Mouse (Mus musculus): ENCODE measurements around the gene Prss29.

The Prss29 gene

DNA sequence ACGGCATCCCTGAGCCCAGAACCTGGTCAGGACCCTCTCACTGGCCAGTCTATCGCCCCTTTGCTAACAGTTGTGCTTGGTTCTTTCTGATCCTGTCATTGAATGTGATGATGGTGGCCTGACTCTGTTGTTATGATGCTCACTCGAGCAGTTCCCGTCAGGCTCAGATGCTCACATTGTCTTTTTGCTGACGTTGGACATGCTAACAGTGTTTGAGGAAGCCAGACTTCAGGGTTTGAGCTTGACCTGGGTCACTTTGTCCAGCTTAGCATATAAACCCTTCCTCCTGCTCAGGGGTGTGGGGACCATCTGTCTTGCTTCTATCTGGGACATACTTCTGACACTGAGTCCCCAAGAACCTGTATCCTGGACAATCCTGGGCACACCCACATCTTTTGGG, at the start of gene Prss29:
Gene Prss29, plus strand, starts transcription at position 301 of the 400 bp plus-strand sequence.
- DNase-seq (ENCODE audit: low spot score): no peak

DNA sequence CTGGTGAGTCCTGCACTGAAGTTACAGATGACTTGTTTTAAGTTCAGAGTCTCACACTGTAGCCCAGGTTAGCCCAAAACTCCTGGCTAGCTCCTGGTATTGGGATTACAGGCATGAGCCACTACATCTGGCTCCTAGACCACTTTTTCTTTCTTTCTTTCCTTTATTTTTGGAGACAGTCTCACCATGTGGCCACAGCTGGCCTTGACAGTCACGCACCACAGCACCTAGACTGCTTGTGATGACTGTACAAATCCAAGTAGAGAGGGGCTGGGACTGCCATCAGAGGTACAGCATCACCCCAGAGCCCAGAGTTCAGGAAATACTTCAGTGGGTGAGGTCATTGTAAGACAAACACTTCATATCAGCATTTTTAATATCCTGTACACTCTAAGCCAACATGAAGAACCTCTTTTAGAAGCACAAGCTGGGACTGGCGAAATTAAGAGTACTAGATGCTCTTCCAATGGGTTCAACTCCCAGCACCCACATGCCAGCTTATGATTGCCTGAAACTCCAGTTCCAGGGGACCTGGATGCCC, 47.6 kb upstream of the Prss29 start:
- DNase-seq (ENCODE audit: low spot score): no peak

DNA sequence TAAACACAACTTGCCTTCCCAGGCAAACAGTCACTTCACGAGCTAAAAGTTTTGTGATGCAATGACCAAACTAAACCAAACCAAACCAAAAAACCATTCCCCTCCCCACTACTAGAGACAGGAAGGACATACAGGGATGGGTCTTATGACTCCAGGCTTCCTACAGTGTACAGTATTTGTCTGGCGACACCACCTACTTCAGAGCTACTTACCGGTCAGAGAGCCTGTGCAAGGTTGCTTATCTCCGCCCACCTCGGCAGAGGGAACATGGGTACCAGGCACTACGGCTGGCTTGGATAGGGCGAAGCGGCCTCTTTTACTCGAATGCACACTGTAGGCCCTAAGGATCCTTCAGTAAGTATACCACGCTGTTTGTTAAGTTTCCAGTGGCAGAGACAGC, 46.1 kb upstream of the Prss29 start:
- DNase-seq (ENCODE audit: low spot score): peak; percentile 27

DNA sequence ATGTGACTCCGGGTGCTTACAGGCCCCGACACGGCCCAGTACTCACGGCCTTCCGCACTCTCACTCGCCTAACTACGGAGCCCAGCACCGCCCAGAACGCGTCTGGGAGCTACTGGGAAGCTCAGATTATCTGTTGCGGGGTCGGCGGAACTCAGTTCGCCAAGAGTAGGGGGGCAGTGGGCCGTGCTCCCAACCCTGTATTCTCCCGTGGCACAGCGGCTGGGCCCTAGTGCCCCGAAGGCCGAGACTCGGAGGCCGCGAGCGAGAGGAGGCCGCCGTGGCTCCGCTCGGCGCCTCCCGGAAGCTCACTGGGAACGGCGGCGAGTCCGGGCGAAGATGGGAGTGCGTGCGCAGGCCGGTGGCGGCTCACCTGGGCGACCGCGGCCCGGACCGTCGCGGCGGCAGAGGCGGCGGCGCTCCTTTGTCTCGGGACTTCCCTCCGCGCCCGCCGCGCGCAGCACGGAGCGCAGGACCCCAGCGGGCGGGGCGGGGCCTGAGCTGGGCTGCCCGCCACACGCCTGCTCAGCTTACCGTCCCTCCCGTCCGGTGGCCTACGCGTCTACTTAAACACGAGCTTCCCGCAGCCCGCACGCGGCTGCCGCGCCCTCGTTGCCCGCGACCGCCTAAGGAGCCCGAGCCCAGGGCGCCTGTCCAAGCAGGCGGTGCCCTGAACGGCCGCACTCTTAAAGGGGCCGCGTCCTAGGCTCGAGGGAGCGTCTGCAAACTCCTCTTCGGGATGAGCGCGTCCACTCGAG, 45.3 kb upstream of the Prss29 start:
- peak; percentile 92 for DNase-seq (ENCODE audit: low spot score)

DNA sequence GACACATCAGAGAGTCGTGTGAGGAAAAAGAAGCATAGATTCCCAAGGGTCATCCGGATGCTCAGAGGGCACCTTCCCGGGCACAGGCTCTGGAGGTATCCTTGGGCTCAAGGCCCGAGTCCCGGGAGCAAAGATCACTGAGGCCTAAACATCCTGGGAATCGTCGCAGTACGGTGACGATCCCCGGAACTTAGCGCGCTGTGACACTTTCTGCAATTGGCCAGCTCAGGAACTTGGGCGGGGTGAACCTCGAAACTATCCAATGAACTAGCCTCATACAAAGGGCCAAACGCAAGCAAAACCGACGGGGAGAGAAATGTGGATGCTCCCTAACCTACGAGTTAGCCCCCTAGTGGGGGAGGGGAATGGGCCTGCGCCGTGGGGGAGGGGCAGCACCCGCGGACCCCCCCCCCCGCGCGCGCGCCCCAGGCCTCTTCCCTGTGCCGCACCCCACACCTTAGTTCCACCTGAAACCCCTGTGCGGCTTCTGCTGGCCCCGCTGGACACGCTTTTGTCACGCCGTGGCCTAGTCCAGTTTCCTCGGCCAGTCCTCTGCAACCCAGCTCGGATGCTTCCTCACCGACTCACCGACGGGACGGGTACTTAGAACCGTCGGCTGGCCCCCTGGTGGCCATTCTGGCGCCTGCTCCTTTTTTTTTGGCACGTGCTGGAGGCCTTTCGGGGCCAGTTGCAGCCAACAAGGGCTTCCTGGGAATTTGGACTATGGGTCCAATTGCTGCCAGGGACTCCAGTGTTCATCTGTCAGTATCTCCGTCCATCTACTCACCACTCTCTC, 44.5 kb upstream of the Prss29 start:
- peak; percentile 98 for DNase-seq (ENCODE audit: low spot score)

DNA sequence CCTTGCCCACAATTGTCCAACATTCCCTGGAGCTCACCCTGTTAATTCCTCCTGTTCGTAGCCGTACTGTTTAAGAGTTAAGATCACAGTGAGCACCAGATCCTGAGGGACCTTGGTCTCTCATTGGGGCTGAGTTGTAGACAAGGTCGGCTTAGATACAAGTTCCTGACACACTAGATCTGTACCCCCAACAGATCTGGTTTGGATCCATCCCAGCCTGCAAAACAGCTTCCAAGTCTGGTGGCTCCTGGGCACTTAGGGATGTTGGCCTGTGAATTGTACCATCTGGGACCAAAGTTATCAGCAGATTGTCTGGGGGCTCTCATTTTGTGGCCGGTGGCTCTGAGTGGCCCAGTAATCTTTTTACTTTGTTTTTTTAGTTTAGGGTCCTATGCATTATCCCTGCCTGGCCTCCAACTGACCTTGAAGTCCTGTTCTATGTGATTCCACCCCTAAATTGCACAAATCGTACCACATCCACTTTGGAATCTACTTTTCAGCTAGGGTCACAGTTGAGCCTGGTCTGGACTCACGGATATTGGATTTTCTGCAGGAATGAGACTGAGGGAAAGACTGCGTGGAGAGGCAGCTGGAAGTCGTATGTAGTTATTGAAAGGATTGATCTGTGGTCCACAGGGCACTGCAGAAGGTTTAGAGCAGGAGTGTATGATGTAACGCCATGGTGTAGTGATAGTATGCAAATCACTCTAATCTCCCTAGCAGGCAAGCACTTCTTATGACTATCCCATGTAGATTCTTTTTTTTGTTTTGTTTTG, 43.7 kb upstream of the Prss29 start, which contains the start of gene Ube2i:
Gene Ube2i, minus strand, starts transcription at position 52 of the 776 bp plus-strand sequence.
- DNase-seq (ENCODE audit: low spot score): no peak

DNA sequence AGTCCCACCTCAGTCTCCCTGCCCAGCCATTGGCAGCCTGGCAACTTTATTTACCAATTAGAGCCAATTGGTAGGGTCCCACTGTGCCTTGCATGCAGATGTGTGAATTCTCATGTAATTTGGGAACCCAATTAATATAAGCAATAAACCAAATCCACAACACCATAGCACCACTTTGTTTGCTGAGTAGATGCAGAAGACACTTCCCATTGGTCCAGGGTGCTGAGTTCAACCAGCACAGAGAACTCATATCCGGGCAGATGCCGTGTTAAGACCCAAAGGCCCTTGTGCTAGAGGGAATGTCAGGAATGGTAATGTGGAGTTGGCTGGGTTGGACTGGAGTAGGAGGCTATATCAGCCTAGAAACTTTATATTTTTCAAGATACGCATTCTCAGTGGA, 42.6 kb upstream of the Prss29 start:
- no peak for DNase-seq (ENCODE audit: low spot score)

DNA sequence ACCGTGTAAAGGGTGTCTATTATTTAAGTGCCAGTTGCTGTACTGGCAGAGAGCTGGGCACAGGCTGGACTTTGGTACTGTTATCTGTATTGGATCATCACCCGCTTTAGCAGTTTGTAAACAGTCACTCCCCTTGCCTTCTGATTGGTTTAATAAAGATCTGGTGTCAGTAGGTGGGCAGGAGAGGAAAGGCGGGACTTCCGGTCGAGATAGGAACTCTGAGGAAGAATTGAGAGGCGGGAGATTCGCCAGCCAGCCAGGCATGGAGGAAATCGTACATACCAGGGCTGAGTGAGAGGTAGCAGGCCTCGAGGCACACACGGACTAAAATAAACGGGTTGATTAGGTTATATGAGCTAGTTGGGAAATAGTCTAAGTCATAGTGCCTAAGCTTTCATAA, 36.3 kb upstream of the Prss29 start:
- DNase-seq (ENCODE audit: low spot score): no peak

DNA sequence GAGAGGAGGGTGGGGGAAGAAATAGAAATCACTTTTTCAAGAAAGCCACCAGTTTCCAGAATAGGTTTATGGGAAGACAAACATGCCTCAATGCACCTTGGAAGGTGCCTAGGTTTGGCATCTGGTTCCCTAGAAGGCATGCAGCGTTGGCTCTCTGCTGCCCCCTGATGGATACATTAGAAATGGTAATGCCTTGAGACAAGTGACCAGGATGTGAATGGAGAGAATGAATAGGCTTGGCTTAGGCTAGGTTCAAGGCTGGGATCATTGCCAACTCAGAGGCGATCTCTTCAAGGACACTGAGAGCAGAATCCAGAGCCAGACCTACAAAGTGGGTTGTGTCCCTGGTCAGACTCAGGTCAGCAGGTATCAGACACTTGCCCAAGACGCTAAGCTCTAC, 33.4 kb upstream of the Prss29 start:
- peak; percentile 83 for DNase-seq (ENCODE audit: low spot score)

DNA sequence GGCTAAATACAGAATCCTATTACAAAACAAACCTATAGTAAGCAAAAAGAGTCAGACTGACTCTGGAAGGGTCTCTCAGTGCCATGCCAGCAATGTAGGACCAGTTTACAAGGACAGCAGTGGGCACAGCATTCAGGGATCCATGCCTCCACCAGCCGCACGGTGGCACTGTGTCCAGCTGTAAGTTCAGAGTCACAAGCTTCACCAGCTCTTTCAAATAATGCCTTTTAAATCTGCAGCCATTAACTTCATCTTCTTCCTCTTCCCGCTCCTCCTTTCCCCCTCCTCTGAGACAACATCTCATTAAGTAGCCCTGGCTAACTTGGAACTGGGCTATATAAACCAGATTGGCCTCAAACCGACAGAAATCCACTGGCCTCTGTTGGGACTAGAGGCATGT, 29.6 kb upstream of the Prss29 start:
- peak; percentile 71 for DNase-seq (ENCODE audit: low spot score)

DNA sequence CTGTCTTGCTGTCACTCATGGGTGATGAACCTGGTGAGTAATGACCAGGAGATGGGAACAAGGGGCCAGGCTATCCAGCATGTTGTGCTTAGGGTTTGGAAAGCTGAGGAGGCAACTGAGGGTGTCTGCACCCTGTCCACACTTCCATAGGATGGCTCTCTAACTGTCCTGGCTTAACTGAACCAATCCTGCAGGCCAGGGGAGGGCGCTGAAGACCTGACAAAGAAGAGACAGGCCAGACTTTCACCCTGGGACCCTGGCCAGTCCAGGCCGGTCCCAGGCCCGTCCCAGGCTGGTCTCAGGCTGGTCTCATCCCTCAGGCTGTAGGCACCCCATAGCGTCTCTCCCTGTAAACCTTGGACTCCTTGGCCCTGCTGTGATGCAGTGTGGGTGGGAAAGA, 28.0 kb upstream of the Prss29 start:
- DNase-seq (ENCODE audit: low spot score): peak; percentile 17

DNA sequence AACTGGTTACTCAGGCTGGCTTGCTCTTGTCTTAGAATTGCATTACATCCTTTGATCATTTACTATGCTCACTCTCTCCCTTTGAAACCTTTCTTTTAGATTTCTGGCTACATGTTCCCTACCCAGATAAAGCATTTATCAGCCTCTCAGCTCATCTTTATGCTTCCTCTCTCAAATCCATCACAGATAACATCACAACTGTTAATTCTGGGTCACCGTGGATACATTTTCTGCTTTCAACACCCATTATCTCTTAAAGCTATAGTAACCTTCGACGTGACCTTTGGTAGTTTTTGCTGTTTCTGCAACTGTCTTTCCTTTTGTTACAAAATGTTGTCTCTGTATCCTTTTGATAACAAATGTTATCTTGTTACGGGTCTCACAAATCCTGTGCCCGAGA, 25.0 kb upstream of the Prss29 start:
- no peak for DNase-seq (ENCODE audit: low spot score)

DNA sequence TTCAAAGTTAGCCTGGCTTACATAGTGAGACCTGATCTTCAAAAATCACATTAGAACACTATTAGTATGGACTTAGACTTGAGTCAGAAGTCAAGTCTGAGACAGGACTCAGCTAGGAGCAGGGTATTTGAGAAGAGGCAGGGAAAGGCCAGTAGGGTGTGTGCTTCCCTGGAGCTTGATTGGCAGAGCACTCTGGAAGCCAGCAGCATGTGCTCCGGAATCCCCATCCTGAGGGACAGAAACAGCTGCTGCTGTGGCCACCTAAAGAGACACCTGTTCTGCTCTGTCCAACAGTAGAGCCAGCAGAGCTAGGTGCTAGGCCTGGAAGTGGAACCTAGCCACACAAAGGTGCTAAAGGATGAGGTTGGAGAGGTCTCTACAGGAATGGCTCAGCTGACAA, 24.3 kb upstream of the Prss29 start:
- no peak for DNase-seq (ENCODE audit: low spot score)

DNA sequence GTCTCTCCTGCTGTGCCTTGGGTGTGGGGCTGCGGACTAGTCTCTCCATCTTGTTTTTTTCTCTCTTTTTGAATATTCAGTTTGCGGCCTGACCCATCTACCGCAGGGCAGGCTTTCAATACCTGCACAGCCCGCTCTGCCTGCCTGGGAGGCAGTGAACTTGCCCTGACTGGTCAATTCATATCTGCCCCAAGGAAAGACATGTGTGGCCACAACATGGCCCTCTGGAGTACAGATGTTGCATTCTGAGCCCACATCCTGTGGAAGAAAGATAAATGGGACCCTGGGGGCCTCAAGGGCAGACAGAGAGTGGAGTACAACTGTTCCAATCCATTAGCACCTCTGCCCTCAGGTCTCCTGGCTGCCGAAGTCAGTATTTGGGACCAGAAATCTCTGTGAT, 20.4 kb upstream of the Prss29 start, which contains the start of gene Prss34:
Gene Prss34, plus strand, starts transcription at position 301 of the 400 bp plus-strand sequence.
- no peak for DNase-seq (ENCODE audit: low spot score)

DNA sequence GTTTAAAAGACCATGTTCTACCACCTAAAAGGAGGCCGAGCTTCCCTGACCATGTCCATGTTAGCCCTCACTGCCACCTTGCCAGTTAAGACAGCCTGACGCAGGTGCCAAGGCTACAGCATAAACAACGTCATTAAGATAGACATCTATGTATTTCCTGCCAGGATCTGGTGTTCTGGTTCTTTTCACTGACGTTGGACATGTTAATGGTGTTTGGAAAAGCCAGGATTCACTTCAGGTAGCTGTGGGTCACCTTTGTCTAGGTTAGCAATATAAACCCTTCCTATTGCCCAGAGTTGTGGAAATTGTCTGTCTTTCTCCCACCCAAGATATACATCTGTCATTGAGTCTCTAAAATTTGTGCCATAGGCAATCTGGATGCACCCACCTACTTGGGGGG, 10.1 kb upstream of the Prss29 start, which contains the start of gene Prss28:
Gene Prss28, plus strand, starts transcription at position 301 of the 400 bp plus-strand sequence.
- DNase-seq (ENCODE audit: low spot score): no peak

DNA sequence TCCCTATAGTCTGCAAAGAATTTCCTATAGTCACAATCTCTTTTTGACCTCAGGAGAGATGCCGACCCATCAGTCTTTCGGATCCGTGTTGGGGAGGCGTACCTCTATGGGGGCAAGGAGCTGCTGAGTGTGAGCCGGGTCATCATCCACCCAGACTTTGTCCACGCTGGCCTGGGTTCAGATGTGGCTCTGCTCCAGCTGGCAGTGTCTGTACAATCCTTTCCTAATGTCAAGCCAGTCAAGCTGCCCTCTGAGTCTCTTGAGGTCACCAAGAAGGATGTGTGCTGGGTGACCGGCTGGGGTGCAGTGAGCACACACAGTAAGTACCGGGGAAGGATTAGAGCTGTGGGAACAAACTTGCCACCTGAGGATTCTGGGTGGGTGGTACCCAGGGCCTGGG, 2.4 kb downstream of the Prss29 start:
- DNase-seq (ENCODE audit: low spot score): no peak

DNA sequence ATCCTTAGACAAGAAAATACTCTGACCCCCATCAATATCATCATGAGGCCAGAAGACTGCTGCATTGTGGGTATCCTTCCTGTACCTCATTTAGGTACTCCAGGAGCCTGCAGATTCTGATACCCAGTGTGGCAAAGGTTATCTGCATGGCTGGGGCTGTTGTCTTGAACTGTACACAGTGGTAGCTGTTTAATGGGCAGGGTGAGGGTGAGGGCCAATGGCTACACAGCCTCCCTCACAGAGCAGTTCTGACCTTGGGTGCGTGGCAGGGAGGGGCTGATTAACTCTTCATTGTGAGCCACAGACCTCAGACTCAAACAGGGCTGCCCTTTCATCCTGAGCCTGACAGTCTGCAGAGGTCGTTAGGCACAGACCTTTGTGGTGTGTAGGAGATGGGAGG, 4.5 kb downstream of the Prss29 start:
- no peak for DNase-seq (ENCODE audit: low spot score)

DNA sequence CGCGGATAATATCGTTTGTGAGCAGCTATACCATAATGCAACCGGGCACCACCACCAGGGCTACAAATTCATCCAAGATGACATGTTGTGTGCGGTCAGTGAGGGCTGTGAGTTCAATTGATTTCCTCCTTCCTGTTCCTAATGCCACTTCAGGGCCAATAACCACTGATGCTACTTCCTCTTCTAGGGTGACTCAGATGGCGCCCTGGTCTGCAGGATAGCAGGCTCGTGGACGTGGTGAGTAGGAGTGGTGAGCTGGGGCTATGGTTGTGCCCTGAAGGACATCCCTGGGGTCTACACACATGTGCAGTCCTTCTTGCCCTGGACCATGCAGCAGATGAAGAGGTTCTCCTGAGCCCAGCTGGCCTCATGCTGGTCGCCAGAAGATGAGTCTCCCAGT, 13.9 kb downstream of the Prss29 start:
- DNase-seq (ENCODE audit: low spot score): no peak

DNA sequence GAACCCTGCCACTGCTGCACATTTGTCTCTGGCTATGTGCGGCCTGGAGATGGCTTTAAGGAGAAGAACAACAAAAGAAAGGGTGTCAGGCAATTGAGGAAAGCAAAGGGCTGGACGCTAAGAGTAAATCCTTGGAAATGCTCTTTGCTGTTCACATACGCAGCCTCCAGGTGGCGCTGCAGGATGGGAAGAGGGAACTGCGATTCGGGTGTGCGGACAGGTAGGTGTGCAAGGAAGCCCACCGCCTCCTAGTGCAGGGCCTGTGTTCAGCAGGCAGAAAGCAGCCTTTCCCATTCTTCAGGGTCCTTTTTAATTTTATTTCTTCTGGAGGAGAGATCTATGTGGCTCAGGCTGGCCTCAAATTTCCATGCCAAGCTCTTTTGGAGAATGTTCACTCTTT, 15.5 kb downstream of the Prss29 start:
- peak; percentile 89 for DNase-seq (ENCODE audit: low spot score)

DNA sequence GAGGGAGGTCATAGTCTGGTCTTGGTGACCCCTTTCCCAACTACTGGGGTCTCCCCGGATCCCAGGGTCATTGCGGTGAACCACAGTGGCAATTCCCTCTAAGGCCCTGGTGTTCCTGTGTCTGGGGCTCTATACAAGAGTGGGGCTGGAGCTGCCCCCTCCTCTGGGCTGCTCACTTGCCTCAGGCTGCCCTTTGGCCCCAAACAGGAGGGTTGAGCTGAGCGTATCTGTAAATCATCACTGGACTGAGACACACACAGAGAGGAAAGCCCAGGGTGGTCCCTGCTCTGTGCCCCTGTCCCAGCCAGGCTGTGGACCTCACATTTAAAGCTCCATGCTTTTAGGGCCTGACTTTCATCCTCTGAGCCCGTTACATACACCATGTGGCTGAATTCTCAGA, 19.8 kb downstream of the Prss29 start:
- no peak for DNase-seq (ENCODE audit: low spot score)

DNA sequence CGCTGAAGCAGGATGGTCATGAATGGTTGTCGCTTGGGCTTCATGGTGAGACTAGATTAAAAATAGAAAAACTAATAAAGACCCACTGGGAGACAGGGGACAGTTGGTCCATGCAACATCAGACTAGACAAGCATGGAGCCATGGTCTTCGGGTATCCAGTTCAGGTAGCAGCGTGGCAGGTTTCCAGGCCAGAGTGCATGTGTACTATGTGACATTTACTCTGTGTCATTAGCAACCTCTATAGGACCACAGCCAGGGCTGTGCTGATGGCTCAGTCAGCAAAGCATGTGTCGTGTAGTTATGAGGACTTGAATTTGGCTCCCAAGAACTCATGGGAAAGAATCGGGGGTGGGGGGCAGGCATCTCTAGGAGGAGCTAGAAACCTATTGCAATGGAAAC, 21.5 kb downstream of the Prss29 start:
- no peak for DNase-seq (ENCODE audit: low spot score)

DNA sequence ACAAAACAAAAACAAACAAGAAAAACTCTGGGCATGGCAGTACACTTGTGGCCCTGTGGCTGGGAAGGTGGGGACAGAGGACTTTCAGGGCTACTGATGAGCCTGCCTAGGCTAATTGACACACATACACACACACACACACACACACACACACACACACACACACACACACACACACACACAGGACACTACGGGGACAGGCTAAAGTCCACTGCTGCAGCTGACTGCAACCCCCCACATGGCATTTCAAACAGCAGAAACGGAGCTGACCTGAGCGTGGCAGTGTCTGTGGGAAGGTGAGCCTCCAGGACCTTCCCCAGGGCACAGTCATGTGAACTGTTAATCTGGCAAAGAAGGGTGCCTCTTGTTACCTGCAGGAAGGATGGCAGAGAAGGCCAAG, 23.0 kb downstream of the Prss29 start:
- no peak for DNase-seq (ENCODE audit: low spot score)

Data from embryo, embryonic 10.5 days (tissue).